Mouse (Mus musculus) MEL (cell line): ENCODE measurements around the gene Ripor3.

Experiments
- CTCF ChIP-seq, 3 experiments: IDR thresholded peaks in 2 of 3; conservative IDR thresholded peaks in 1 of 3; 2 replicates each; pipeline ENCODE4 v1.5.1; 2011 to 2012; ENCODE audit warnings: low read length in 3 of 3, low read depth in 2 of 3, mild to moderate bottlenecking in 2 of 3, improper control_type of control experiment in 1 of 3, inconsistent platforms in 1 of 3, mixed read lengths in 1 of 3, moderate library complexity in 1 of 3; ENCODE audit not compliant: control insufficient read depth in 1 of 3, insufficient read depth in 1 of 3, poor library complexity in 1 of 3, severe bottlenecking in 1 of 3
- ETS1 ChIP-seq: IDR thresholded peaks from 2 replicates; pipeline ENCODE4 v1.6.1; 2012; ENCODE audit warnings: low read depth, mild to moderate bottlenecking, inconsistent platforms, low read length, improper control_type of control experiment, moderate library complexity
- GABPA ChIP-seq: IDR thresholded peaks from 2 replicates; pipeline ENCODE4 v1.6.1; 2012; ENCODE audit warnings: low read depth, mild to moderate bottlenecking, inconsistent platforms, low read length, improper control_type of control experiment, moderate library complexity
- GATA1 ChIP-seq: IDR thresholded peaks from 2 replicates; pipeline ENCODE4 v1.6.1; 2011; ENCODE audit warnings: low read depth, low read length, improper control_type of control experiment
- HCFC1 ChIP-seq: IDR thresholded peaks from 2 replicates; pipeline ENCODE4 v1.6.1; 2012; ENCODE audit warnings: low read depth, mild to moderate bottlenecking, inconsistent platforms, low read length, improper control_type of control experiment, moderate library complexity
- POLR2A ChIP-seq, 2 experiments: IDR thresholded peaks; 2 replicates each; pipeline ENCODE4 v1.6.1; 2011 to 2012; ENCODE audit warnings: low read length in 2 of 2, mild to moderate bottlenecking in 2 of 2, control low read depth in 1 of 2, improper control_type of control experiment in 1 of 2, low read depth in 1 of 2, moderate library complexity in 1 of 2; ENCODE audit not compliant: control insufficient read depth in 1 of 2, insufficient read depth in 1 of 2, poor library complexity in 1 of 2
- POLR2AphosphoS2 ChIP-seq: IDR thresholded peaks from 2 replicates; pipeline ENCODE4 v1.6.1; 2011; ENCODE audit warnings: low read length, improper control_type of control experiment
- POLR2AphosphoS5 ChIP-seq: IDR thresholded peaks from 2 replicates; pipeline ENCODE4 v1.6.1; 2012; ENCODE audit warnings: low read depth, borderline replicate concordance, mild to moderate bottlenecking, inconsistent platforms, low read length, moderate library complexity, mixed read lengths
- RAD21 ChIP-seq: IDR thresholded peaks from 2 replicates; pipeline ENCODE4 v1.6.1; 2011; ENCODE audit warnings: mild to moderate bottlenecking, low read depth, low read length, improper control_type of control experiment
- SMC3 ChIP-seq: IDR thresholded peaks from 2 replicates; pipeline ENCODE4 v1.6.1; 2011; ENCODE audit warnings: low read depth, low read length, improper control_type of control experiment
- TBP ChIP-seq: IDR thresholded peaks from 2 replicates; pipeline ENCODE4 v1.8.0; 2011; ENCODE audit warnings: low read depth, low read length, improper control_type of control experiment
- UBTF ChIP-seq: IDR thresholded peaks from 2 replicates; pipeline ENCODE4 v1.6.1; 2012; ENCODE audit warnings: low read depth, mild to moderate bottlenecking, inconsistent platforms, low read length, improper control_type of control experiment, moderate library complexity, borderline replicate concordance; ENCODE audit not compliant: insufficient read depth
- USF1 ChIP-seq: IDR thresholded peaks from 2 replicates; pipeline ENCODE4 v1.6.1; 2014; ENCODE audit warnings: low read depth, mild to moderate bottlenecking, inconsistent platforms, low read length, improper control_type of control experiment, moderate library complexity

GRCm38 (mm10) chr2:167939632-167940399 is 70.6 kb downstream of the Ripor3 start:
- no peak for TF ChIP-seq UBTF
- no peak for TF ChIP-seq SMC3
- no peak for TF ChIP-seq RAD21
- no peak for TF ChIP-seq TBP
- TF ChIP-seq GATA1, result no peak
- no peak for TF ChIP-seq CTCF (IDR thresholded peaks at IDR 0.05 in 2 of 3, conservative IDR thresholded peaks at IDR 0.05 in 1 of 3; ENCODE audit: control insufficient read depth in 1 of 3, insufficient read depth in 1 of 3, low read depth in 2 of 3, low read length in 3 of 3, poor library complexity in 1 of 3, severe bottlenecking in 1 of 3)
- TF ChIP-seq ETS1, result no peak
- no peak for TF ChIP-seq GABPA
- TF ChIP-seq POLR2A (IDR thresholded peaks at IDR 0.05; ENCODE audit: control insufficient read depth in 1 of 2, insufficient read depth in 1 of 2, low read depth in 1 of 2, low read length in 2 of 2, poor library complexity in 1 of 2), result no peak
- TF ChIP-seq POLR2AphosphoS2, result no peak
- no peak for TF ChIP-seq USF1
- no peak for TF ChIP-seq HCFC1
- TF ChIP-seq POLR2AphosphoS5, result no peak
